Mouse (Mus musculus): ENCODE data around the gene Col4a4.

The Col4a4 gene

DNA sequence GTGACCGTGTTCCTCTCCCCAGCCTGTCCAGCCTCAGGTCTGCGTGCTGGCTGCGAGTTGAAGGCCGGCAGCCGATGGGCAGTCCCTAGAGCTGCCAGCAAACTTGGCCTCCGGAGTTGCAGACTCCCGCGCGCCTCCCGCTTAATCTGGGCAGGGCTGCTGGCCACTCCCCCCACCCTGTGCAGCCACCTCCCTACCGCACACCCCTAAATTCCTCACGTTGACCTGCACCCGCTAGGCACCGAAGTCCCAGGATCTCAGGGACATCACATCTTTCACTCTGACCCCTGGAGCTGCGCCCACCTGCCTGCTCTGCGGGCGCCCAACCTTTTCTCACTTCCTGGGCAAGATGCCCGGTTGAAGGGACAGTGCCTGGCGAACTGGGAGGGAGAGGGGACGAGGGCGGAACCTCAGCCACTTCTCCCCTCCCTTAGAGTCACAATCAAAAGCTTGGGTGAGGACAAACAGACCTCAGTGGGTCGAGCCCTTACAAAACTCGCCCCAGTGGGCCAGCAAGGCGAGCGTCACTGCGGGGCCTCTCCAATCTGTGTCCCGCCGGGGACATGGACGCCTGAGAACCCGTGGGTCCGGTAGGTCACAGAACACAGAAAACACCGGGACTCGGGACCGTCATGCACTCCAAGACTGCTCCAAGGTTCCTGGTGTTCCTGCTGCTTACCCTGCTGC is at the start of gene Col4a4, which contains the start of gene Col4a3:
Col4a4 (minus strand) TSS at position 137 of the 687 bp plus-strand sequence.
Col4a3 (plus strand) TSS at position 209 of the 687 bp plus-strand sequence.
- in situ Hi-C loops (cut with MboI), result no loop called here

DNA sequence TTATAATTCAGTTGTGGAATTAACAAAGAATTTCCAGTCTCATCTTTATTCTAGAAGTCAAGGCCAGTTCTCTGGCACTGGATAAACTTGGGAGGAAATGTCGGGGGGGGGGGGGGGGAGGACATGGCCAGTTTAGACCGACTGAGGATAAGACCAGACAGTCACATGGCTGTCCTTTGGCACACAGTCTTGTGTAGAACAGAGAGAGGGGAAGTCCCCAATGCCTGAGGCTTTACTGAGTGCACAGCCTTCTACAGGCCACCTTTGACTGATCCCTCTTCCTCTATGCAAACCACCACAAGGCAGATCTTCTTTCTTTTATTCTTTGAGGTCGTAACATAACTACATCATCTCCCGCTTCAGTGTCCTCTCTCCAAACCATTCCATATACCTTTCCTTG is 49.7 kb upstream of the Col4a4 start:
- in situ Hi-C loops (cut with MboI), result no loop called here

- in situ Hi-C loops (cut with MboI), result no loop called here
Measured at GRCm38 (mm10) chr1:82635254-82635620, 48.6 kb upstream of the Col4a4 start.

- in situ Hi-C loops (cut with MboI), result no loop called here
Measured at GRCm38 (mm10) chr1:82634545-82635253, 48.0 kb upstream of the Col4a4 start.

- in situ Hi-C loops (cut with MboI), result no loop called here
Measured at GRCm38 (mm10) chr1:82631169-82631792, 44.6 kb upstream of the Col4a4 start.

DNA sequence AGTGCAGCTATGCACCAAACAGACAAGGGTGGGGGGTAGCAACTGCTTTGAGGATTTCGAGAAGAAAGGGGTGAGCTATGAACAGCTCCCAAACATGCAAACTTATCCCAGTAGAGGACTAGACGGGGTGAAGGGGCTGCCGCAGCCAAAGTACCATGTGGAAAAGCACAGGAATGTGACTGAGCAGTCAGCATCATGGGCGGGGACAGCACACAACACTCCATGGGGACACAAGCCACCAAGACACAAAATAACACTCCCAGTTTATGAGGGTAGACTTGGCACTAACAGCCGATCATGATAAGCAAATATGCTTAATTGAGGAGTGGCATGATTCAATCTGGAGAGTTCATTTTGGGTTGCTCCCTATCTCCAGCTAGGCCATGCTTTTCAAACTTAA is 42.8 kb upstream of the Col4a4 start:
- in situ Hi-C loops (cut with MboI), result no loop called here

- in situ Hi-C loops (cut with MboI), result no loop called here
Measured at GRCm38 (mm10) chr1:82627652-82628051, 41.0 kb upstream of the Col4a4 start.

DNA sequence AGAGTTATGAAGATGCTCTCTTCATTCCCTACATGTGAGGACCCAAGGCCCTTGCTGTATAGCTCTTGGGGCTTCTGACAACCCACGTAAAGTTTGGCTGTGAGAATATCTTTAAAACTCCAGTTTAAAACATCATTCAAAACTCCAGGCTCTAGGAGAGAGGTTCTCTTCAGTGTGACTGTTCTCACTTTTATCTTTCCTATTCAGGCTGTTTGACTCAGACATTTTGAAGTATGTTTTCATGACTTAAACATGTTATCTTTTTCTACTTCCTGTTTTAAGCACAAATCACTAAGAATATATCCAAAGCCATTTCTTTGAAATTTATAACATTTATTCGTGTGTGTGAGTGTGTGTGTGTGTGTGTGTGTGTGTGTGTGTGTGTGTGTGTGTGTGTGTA is 38.8 kb upstream of the Col4a4 start:
- in situ Hi-C loops (cut with MboI), result no loop called here

DNA sequence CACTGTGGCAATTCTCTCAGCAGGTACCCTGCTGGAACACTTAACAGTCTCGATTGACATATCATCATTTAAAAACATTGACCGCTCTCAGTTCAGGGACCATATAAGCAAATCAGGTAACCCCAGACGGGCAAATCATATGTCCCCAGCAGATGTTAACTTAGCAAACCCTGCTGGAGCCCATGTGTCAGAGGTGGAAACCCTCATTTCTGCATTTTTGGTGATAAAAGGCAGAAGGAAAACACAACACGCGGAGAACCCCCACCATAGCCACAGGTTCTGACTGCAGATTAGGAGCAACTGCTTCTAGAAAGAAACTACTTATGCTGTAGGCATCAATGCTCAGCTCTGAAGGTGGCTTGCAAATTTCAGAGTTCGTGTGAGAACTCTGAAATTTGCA is 38.3 kb upstream of the Col4a4 start:
- in situ Hi-C loops (cut with MboI), result no loop called here

- in situ Hi-C loops (cut with MboI), result no loop called here
Measured at GRCm38 (mm10) chr1:82619981-82620380, 33.3 kb upstream of the Col4a4 start.

DNA sequence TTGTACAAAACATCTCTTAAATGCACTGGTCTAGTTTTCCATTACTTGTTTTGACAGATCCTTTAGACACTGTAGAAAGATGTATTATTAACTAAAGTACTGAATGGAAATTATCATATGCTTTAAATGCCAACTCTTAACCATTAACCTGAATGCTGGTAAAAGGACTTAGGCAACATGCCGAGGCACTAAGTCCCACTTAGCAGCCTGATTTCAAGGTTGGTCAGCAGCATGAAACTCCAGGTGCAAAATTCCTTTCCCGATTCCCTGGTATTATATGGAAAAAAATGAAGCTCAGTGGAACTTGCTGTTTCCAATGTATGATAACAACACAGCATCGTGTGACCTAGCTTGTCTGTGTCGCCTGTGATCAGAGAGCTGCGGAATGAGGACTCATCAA is 31.9 kb upstream of the Col4a4 start:
- in situ Hi-C loops (cut with MboI), result no loop called here

- in situ Hi-C loops (cut with MboI), result no loop called here
Measured at GRCm38 (mm10) chr1:82618001-82618400, 31.4 kb upstream of the Col4a4 start.

GRCm38 (mm10) chr1:82612061-82612660 is 25.5 kb upstream of the Col4a4 start:
- in situ Hi-C loops (cut with MboI), result no loop called here

DNA sequence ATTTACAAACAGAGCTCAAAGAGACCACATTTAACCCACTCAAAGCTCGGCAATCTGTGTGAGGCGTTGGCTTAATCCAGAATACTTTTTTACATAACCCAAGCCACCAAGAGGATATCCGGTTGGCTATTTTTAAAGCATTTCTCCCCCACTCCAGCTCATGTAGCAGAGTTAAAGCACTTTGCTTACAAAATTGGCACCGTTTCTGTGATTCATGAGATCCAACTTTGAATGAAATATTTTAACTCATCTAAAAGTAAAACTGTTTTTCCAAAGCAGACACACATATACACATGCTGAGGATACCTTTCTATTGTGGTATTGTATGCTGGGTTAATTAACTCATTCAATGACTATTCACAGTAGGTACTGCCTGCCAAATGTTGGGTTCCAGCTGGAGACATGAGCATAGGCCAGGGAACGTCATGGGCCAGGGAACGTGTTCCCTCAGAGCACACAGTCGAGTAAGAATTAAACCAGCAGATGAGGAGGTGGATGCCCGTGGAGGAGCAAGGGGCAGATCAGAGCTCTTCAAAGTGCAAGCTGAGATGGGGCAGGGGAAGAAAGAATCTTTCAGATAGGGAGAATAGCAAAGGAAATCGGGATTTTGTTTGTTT is 22.1 kb upstream of the Col4a4 start:
- in situ Hi-C loops (cut with MboI), result no loop called here

GRCm38 (mm10) chr1:82605856-82606255 is 19.2 kb upstream of the Col4a4 start:
- in situ Hi-C loops (cut with MboI), result no loop called here

GRCm38 (mm10) chr1:82605347-82605746 is 18.7 kb upstream of the Col4a4 start:
- in situ Hi-C loops (cut with MboI), result no loop called here

DNA sequence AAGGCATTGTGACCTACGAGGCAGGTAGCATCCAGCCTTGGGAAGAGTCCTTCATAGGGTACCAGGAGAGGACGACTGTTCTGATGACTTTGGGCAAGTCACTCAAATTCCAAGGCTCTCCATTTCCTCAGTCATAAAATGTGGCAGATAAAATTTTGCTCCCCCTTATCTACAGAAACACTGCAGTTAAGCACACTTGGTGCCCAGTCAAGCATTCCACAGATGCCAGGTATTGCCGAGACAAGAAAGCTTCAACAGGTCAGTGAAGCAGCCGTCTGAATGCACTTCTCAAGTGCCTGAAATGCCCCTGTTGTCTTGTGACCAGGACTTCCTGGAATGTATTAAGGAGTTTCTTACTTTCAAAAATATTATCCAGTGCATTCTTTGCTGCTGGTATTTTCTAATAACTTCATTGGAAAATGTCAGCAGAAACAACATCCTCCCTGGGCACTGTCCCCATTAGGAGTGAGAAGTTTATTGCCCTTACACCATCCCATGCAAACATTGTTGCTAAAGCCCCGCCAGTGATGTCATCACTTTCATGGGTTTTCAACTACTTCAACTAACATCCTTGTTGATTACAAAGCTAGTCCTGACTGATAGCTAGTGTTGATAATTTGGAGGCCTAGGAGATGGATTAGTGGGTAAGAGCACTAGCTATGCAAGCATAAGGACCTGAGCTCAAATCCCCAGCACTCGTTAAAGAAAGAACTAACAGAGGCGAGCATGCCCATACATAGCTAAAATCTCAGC is 16.7 kb upstream of the Col4a4 start:
- in situ Hi-C loops (cut with MboI), result no loop called here

GRCm38 (mm10) chr1:82596864-82597596 is 10.4 kb upstream of the Col4a4 start:
- in situ Hi-C loops (cut with MboI), result no loop called here

DNA sequence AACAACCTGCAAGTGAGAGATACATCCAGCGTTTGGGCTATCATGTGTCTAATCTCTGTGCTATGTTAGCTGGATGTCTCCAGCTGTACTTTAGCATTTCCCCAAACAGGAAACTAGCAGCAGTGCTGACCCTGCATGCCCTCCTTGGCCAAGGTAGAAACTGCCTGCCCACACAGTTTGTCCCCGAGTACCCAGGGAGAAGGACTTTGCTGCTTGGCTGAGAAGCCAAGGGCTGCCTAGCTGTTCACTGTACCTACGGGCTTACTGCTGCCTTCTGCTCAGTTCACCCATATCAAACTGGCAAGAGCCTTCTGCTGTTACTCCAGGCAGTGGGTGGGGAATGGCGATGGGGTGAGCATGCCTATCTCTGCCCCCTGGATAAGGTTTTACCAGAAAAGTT is 3.6 kb upstream of the Col4a4 start:
- in situ Hi-C loops (cut with MboI), result no loop called here

DNA sequence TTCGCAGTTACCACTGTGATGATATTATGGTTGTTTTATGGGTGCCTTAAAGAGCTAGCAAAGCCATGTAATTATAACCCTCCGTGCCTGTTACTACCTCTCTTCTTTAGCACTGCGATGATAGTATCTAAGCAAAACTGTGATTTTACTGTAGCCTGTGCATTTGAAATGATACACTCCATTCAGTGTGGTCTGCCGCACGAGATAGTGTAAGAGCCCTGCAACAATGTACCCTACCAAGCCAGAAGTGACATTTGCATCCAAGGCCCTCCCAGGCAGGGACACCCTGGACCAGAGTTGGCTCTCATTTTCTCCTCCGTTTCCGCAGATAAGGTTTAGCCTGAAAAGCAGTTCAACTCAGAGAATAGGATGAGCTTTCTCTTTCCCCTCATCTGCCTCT is 668 bp downstream of the Col4a4 start:
- in situ Hi-C loops (cut with MboI), result no loop called here

- in situ Hi-C loops (cut with MboI), result no loop called here
Measured at GRCm38 (mm10) chr1:82578320-82578719, 8.3 kb downstream of the Col4a4 start.
